Mouse (Mus musculus) Patski (cell line): ENCODE results near the gene Gm20388. TPM values are rescaled to one million over a fixed set of nuclear protein-coding genes. Genes with fewer than 3 reads are reported as not detected.

Source experiments
- ATAC-seq: fragments of 100-300 bp; one replicate; pipeline ENCODE4 v1.8.0; 2021
- CTCF ChIA-PET: fragments of 350-600 bp; sonication (Branson Sonifier 250); formaldehyde crosslinking; loops from one replicate; lab custom pipeline; 2022; ENCODE audit warnings: inconsistent platforms; lab: Charles Lee
- POLR2A ChIA-PET: fragments of 350-600 bp; sonication (Branson Sonifier 250); formaldehyde crosslinking; loops from one replicate; lab custom pipeline; 2022; ENCODE audit warnings: antibody characterized with exemption, inconsistent platforms; lab: Charles Lee
- DNase-seq: peaks from one replicate; pipeline ENCODE4 v3.0.0-alpha.2; 2011; ENCODE audit warnings: low read depth, low spot score
- H3K27me3 ChIP-seq: fragments of 371-371 bp; one replicate; pipeline ENCODE4 v1.5.1; 2021
- CTCF ChIP-seq: fragments of 100-300 bp; IDR thresholded peaks from one replicate; pipeline ENCODE4 v1.5.1; 2021
- in situ Hi-C: fragments of 300-500 bp; cut with MboI; formaldehyde crosslinking; loops from 3 replicates; pipeline ENCODE4 v1.11.1; 2018; ENCODE audit warnings: low pct_unique_long_range_greater_than_20kb, mixed read lengths
- polyA plus RNA-seq: library from polyadenylated mRNA; unstranded; gene quantifications from one replicate; pipeline ENCODE4 v1.2.3, GENCODE M21; 2021

The Gm20388 gene
- polyA plus RNA-seq, 1 experiment from 2014 or later: 86.7 TPM

- TF ChIP-seq CTCF: no peak
- CTCF ChIA-PET: interaction anchor here (1.4 kb wide), 1 partner anchor 13 kb away, joined by 3 read pairs; no protein-coding TSS in a partner anchor
- in situ Hi-C loops: no loop called here
- POLR2A ChIA-PET: no interaction called here
- DNase-seq: no peak
- ATAC-seq: no peak
- H3K27me3 ChIP-seq: no peaks in the 10 kb centered on the region
Measured at GRCm38 (mm10) chr8:120916831-120917435, 1006.3 kb downstream of the Gm20388 start.

GRCm38 (mm10) chr8:120920527-120920926, 1009.9 kb downstream of the Gm20388 start:
- DNase-seq (no peak), ATAC-seq (no peak)
- TF ChIP-seq CTCF: no peak
- ChIA-PET CTCF (no interaction called here), POLR2A (no interaction called here)
- in situ Hi-C loops: no loop called here
- H3K27me3 ChIP-seq: no peaks in the 10 kb centered on the region

- ChIA-PET POLR2A (no interaction called here), CTCF (no interaction called here)
- no peak for DNase-seq
- in situ Hi-C loops: no loop called here
- no peak for TF ChIP-seq CTCF
- no peak for ATAC-seq
- no peaks in the 10 kb centered on the region for H3K27me3 ChIP-seq
Measured at GRCm38 (mm10) chr8:120926201-120926600, 1015.6 kb downstream of the Gm20388 start.

- ATAC-seq (no peak), DNase-seq (no peak)
- in situ Hi-C loops: no loop called here
- POLR2A ChIA-PET: no interaction called here
- no peaks in the 10 kb centered on the region for H3K27me3 ChIP-seq
- CTCF ChIA-PET: no interaction called here
- TF ChIP-seq CTCF: no peak
Measured at GRCm38 (mm10) chr8:120928082-120928481, 1017.4 kb downstream of the Gm20388 start.

GRCm38 (mm10) chr8:120934596-120934995, 1024.0 kb downstream of the Gm20388 start:
- peaks cover 6% of the 10 kb centered on the region for H3K27me3 ChIP-seq
- CTCF ChIA-PET: interaction anchor here (1.9 kb wide), 1 partner anchor 12 kb away, joined by 4 read pairs; no protein-coding TSS in a partner anchor
- POLR2A ChIA-PET: no interaction called here
- DNase-seq (no peak), ATAC-seq (no peak)
- no peak for TF ChIP-seq CTCF
- in situ Hi-C loops: no loop called here

- no peak for ATAC-seq
- peaks cover 6% of the 10 kb centered on the region for H3K27me3 ChIP-seq
- DNase-seq: no peak
- ChIA-PET CTCF (no interaction called here), POLR2A (no interaction called here)
- in situ Hi-C loops: no loop called here
- TF ChIP-seq CTCF: no peak
Measured at GRCm38 (mm10) chr8:120936685-120937084, 1026.0 kb downstream of the Gm20388 start.

GRCm38 (mm10) chr8:120937474-120937873, 1026.8 kb downstream of the Gm20388 start:
- TF ChIP-seq CTCF: no peak

GRCm38 (mm10) chr8:120940287-120940686, 1029.6 kb downstream of the Gm20388 start:
- peaks cover 6% of the 10 kb centered on the region for H3K27me3 ChIP-seq
- DNase-seq (no peak), ATAC-seq (no peak)
- POLR2A ChIA-PET: no interaction called here
- no peak for TF ChIP-seq CTCF
- in situ Hi-C loops: no loop called here
- CTCF ChIA-PET: no interaction called here

More at GRCm38 (mm10) chr8:120937474-120937873, 1026.8 kb downstream of the Gm20388 start:
- in situ Hi-C loops: no loop called here
- CTCF ChIA-PET: no interaction called here
- DNase-seq: no peak
- POLR2A ChIA-PET: no interaction called here
- ATAC-seq: no peak
- peaks cover 6% of the 10 kb centered on the region for H3K27me3 ChIP-seq

GRCm38 (mm10) chr8:120947240-120947639, 1036.6 kb downstream of the Gm20388 start:
- in situ Hi-C loops: no loop called here
- TF ChIP-seq CTCF: no peak
- DNase-seq: no peak
- H3K27me3 ChIP-seq: no peaks in the 10 kb centered on the region
- CTCF ChIA-PET: interaction anchor here (1.6 kb wide), 1 partner anchor 12 kb away, joined by 4 read pairs; no protein-coding TSS in a partner anchor
- POLR2A ChIA-PET: no interaction called here
- no peak for ATAC-seq

- in situ Hi-C loops: no loop called here
- no peaks in the 10 kb centered on the region for H3K27me3 ChIP-seq
- CTCF ChIA-PET: no interaction called here
- TF ChIP-seq CTCF: no peak
- ATAC-seq (no peak), DNase-seq (no peak)
- POLR2A ChIA-PET: no interaction called here
Measured at GRCm38 (mm10) chr8:120948050-120948595, 1037.5 kb downstream of the Gm20388 start.

GRCm38 (mm10) chr8:120948620-120949491, 1038.2 kb downstream of the Gm20388 start:
- no peaks in the 10 kb centered on the region for H3K27me3 ChIP-seq
- ATAC-seq (no peak), DNase-seq (no peak)
- in situ Hi-C loops: no loop called here
- POLR2A ChIA-PET: no interaction called here
- CTCF ChIA-PET: no interaction called here
- no peak for TF ChIP-seq CTCF
